Mouse (Mus musculus) forebrain, embryonic 16.5 days (tissue): ENCODE results near the gene Kif3b. TPM values are rescaled to one million over a fixed set of nuclear protein-coding genes. Genes with fewer than 3 reads are reported as not detected.

Experiments used
- ATAC-seq: fragments of 200-750 bp; cut with Nextera tagmentation; 2 replicates; pipeline ENCODE4 v1.8.0; 2017; ENCODE audit warnings: mild to moderate bottlenecking, moderate library complexity
- H3K27ac ChIP-seq: fragments of 300-500 bp; sonication (generic); 2 replicates; pipeline ENCODE4 v1.5.1; 2014; ENCODE audit warnings: low read length, control low read depth
- H3K27me3 ChIP-seq: fragments of 300-500 bp; sonication (generic); replicated peaks from 2 replicates; pipeline ENCODE4 v1.6.1; 2014; ENCODE audit warnings: low read length; ENCODE audit not compliant: control insufficient read depth, insufficient read depth
- H3K36me3 ChIP-seq: fragments of 300-500 bp; sonication (generic); 2 replicates; pipeline ENCODE4 v1.6.1; 2014; ENCODE audit not compliant: control insufficient read depth, insufficient read depth
- H3K4me1 ChIP-seq: fragments of 300-500 bp; sonication (generic); replicated peaks from 2 replicates; pipeline ENCODE4 v1.6.1; 2014; ENCODE audit warnings: low read length; ENCODE audit not compliant: control insufficient read depth, insufficient read depth
- H3K4me2 ChIP-seq: fragments of 300-500 bp; sonication (generic); 2 replicates; pipeline ENCODE4 v1.6.1; 2014; ENCODE audit warnings: mild to moderate bottlenecking, low read length, control low read depth
- H3K4me3 ChIP-seq: fragments of 300-500 bp; sonication (generic); replicated peaks from 2 replicates; pipeline ENCODE4 v1.5.1; 2014; ENCODE audit warnings: mild to moderate bottlenecking, low read length, control low read depth
- H3K9ac ChIP-seq: fragments of 300-500 bp; sonication (generic); replicated peaks from 2 replicates; pipeline ENCODE4 v1.6.1; 2014; ENCODE audit warnings: low read depth, low read length, control low read depth
- H3K9me3 ChIP-seq: fragments of 300-500 bp; sonication (generic); 2 replicates; pipeline ENCODE4 v1.6.1; 2016; ENCODE audit warnings: low read length; ENCODE audit not compliant: control insufficient read depth
- WGBS: fragments of 180-500 bp; shearing (Covaris S2); extraction: QIAGEN DNeasy Blood & Tissue Kit; methylation state at CpG from one replicate; pipeline ENCODE4 v1.1.7; 2014; 5-methylcytosine and 5-hydroxymethylcytosine counted together
- polyA plus RNA-seq: library from polyadenylated mRNA; unstranded; fragments of >200 nt; fragmentation: Nextera tagmentation; extraction: Ambion mirVana; gene quantifications from 2 replicates; pipeline ENCODE4 v1.2.1, GENCODE M21; 2015

Gene Kif3b
- polyA plus RNA-seq, 1 experiment from 2014 or later: 24.1 TPM

DNA sequence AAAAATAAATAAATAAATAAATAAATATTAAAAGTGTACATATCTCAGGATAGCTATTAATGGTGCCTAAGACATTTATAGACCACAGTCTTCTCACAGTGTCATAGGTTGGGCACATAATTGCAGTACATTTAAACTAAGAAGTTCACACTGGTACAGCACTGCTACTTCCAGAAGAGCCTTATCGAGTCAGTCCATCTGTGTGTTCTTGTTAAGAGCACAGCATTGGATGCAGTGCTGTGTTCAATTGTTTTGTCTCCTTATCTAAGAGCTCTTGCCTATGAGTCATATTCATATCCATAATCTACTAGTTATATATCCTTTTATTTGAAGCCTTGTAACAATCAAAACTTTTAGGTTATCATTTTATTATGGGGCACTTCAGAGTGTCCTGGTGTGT lies 89.3 kb downstream of the Kif3b start:
- Histone ChIP-seq H3K4me1 (no peaks in the 10 kb centered on the region; the same call in 1 of the 2 replicates), H3K27me3 (no peaks in the 10 kb centered on the region), H3K27ac (no peak overlapping the region), H3K9ac (no peak overlapping the region), H3K4me3 (no peak overlapping the region), H3K36me3 (peaks cover 7% of the 10 kb centered on the region), H3K4me2 (no peak overlapping the region), H3K9me3 (no peaks in the 10 kb centered on the region)
- ATAC-seq: no peak
- WGBS: 97% methylated on average over 1 of the region's 1 CpGs

Other genes with a start within 250 kb of the Kif3b start
- gene Ccm2l, start 225.5 kb upstream of the Kif3b start, polyA plus RNA-seq: 0.85 and 0.94 TPM in 2 replicates
- gene Hck, start 182.9 kb upstream of the Kif3b start, polyA plus RNA-seq: 1.8 and 2.1 TPM in 2 replicates
- 74.5 and 78.9 TPM in 2 replicates for gene Tm9sf4, start 130.1 kb upstream of the Kif3b start, polyA plus RNA-seq
- gene Tspyl3, start 66.0 kb upstream of the Kif3b start, polyA plus RNA-seq: 35.0 and 40.0 TPM in 2 replicates
- 6.4 and 6.9 TPM in 2 replicates for gene Plagl2, start 50.0 kb upstream of the Kif3b start, polyA plus RNA-seq
- 4.1 and 6.3 TPM in 2 replicates for gene Pofut1, start 49.9 kb upstream of the Kif3b start, polyA plus RNA-seq
- gene Asxl1, start 54.4 kb downstream of the Kif3b start, polyA plus RNA-seq: 10.9 and 11.3 TPM in 2 replicates
- not detected in 2 replicates for gene 4930404H24Rik, start 201.4 kb downstream of the Kif3b start, polyA plus RNA-seq
- gene Nol4l, start 238.6 kb downstream of the Kif3b start, polyA plus RNA-seq: 47.8 and 50.4 TPM in 2 replicates